Mouse (Mus musculus): ENCODE measurements at regions not wholly inside any gene's neighbourhood (a gene's known extent, or its start where the extent isn't known, plus 50 kb on each side); places are given as distances from the start of the nearest gene placed in this dataset.

DNA sequence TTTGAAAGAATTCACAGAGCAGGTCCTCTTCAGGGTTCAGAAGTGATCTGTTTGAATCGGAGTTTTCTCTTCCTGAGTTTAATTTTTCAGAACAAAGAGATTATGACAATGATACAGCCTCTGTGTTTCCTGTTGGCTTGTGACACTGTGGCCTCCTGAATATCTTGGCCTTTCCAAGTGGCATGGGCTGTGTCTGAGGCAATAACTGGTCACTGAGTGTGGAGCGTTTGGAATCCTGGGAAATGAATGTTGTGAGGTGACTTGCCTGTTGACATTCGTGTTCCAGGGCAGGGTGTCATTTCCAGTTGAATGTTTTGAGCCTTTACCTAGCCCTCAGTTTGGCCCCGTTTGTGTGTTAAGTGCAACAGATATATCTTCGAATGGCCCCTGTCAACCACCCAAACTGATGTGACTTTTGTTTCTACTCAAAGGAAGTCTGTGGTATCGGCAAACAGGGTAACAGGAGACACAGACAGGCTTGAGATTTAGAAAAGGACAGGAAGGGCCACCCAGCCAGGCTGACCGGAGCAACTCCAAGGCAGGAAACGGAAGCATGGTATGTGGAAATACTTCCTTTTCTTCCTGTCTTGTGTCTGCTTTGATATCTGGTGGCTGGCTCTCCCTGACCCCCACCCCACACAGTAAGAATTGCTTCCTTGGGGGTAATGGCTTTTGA is 52.3 kb upstream of the Mef2a start:
- peak; percentile 76 for DNase-seq (ENCODE audit: low spot score)

More for the DNA sequence above, 52.3 kb upstream of the Mef2a start:
- Histone ChIP-seq H3K9ac (replicated peaks; ENCODE audit: low read depth) (no peak overlapping the region), H3K27ac (ENCODE audit: low read length) (peak overlapping the region; percentile 67), H3K9me3 (ENCODE audit: low read length) (no peaks in the 10 kb centered on the region), H3K27me3 (replicated peaks; ENCODE audit: insufficient read depth, low read length) (no peaks in the 10 kb centered on the region), H3K4me2 (replicated peaks; ENCODE audit: low read depth, low read length) (0 out of 2 replicates have a peak overlapping the region, but pooled peaks have one; percentile 1), H3K4me1 (ENCODE audit: insufficient read depth, low read depth, low read length) (peaks cover 13% of the 10 kb centered on the region), H3K36me3 (ENCODE audit: insufficient read depth, low read length) (no peaks in the 10 kb centered on the region), H3K4me3 (ENCODE audit: low read depth, low read length) (no peak overlapping the region)
- TF ChIP-seq EP300 (IDR thresholded peaks at IDR 0.05) (peak; percentile 85), CTCF (IDR thresholded peaks at IDR 0.05) (no peak)
- WGBS, result 37% methylated on average over 8 of the region's 8 CpGs
- ATAC-seq, result peak; percentile 75
